Mouse (Mus musculus) liver, embryonic 15.5 days (tissue): ENCODE results near the gene Kcns3. TPM values are rescaled to one million over a fixed set of nuclear protein-coding genes. Genes with fewer than 3 reads are reported as not detected.

Experiments used
- ATAC-seq: fragments of 200-750 bp; cut with Nextera tagmentation; 2 replicates; pipeline ENCODE4 v1.8.0; 2017; ENCODE audit warnings: moderate number of reproducible peaks, mild to moderate bottlenecking, moderate library complexity; ENCODE audit not compliant: insufficient read depth
- H3K27ac ChIP-seq: fragments of 300-500 bp; sonication (generic); replicated peaks from 2 replicates; pipeline ENCODE4 v1.5.1; 2015; ENCODE audit warnings: mild to moderate bottlenecking, inconsistent platforms
- H3K27me3 ChIP-seq: fragments of 300-500 bp; sonication (generic); 2 replicates; pipeline ENCODE4 v1.6.1; 2015; ENCODE audit warnings: mild to moderate bottlenecking, inconsistent platforms
- H3K36me3 ChIP-seq: fragments of 300-500 bp; sonication (generic); replicated peaks from 2 replicates; pipeline ENCODE4 v1.6.1; 2015; ENCODE audit warnings: moderate library complexity, mild to moderate bottlenecking, inconsistent platforms
- H3K4me1 ChIP-seq: fragments of 300-500 bp; sonication (generic); replicated peaks from 2 replicates; pipeline ENCODE4 v1.6.1; 2015; ENCODE audit warnings: inconsistent platforms
- H3K4me2 ChIP-seq: fragments of 300-500 bp; sonication (generic); 2 replicates; pipeline ENCODE4 v1.6.1; 2015; ENCODE audit warnings: moderate library complexity, mild to moderate bottlenecking, inconsistent platforms
- H3K4me3 ChIP-seq: fragments of 300-500 bp; sonication (generic); replicated peaks from 2 replicates; pipeline ENCODE4 v1.5.1; 2015; ENCODE audit warnings: mild to moderate bottlenecking, inconsistent platforms
- H3K9ac ChIP-seq: fragments of 300-500 bp; sonication (generic); 2 replicates; pipeline ENCODE4 v1.6.1; 2015; ENCODE audit warnings: moderate library complexity, mild to moderate bottlenecking, inconsistent platforms
- H3K9me3 ChIP-seq: fragments of 300-500 bp; sonication (generic); replicated peaks from 2 replicates; pipeline ENCODE4 v1.6.1; 2016; ENCODE audit warnings: inconsistent platforms
- WGBS: fragments of 180-500 bp; shearing (Covaris S2); methylation state at CpG from one replicate; pipeline ENCODE4 v1.1.7; 2015; ENCODE audit warnings: mixed read lengths; ENCODE audit not compliant: insufficient replicate concordance; 5-methylcytosine and 5-hydroxymethylcytosine counted together
- polyA plus RNA-seq: library from polyadenylated mRNA; unstranded; fragments of >200 nt; fragmentation: Nextera tagmentation; extraction: Ambion mirVana; gene quantifications from 2 replicates; pipeline ENCODE4 v1.2.1, GENCODE M21; 2015

Kcns3 gene
- polyA plus RNA-seq, 1 experiment from 2014 or later, result 0.07 TPM

GRCm38 (mm10) chr12:11150192-11150935 is 492 bp downstream of the Kcns3 start:
- Histone ChIP-seq H3K27ac (no peak overlapping the region), H3K27me3 (peaks cover 60% of the 10 kb centered on the region), H3K4me2 (peak overlapping the region; percentile 57), H3K9me3 (no peaks in the 10 kb centered on the region), H3K36me3 (no peaks in the 10 kb centered on the region), H3K4me3 (peak overlapping the region; percentile 42), H3K9ac (no peak overlapping the region), H3K4me1 (no peaks in the 10 kb centered on the region)
- no peak for ATAC-seq
- under 1% methylated on average over 66 of the region's 66 CpGs for WGBS

- WGBS, result 1% methylated on average over 41 of the region's 41 CpGs
- Histone ChIP-seq H3K27ac (no peak overlapping the region), H3K9ac (no peak overlapping the region), H3K4me2 (peak overlapping the region; percentile 57), H3K27me3 (peaks cover 60% of the 10 kb centered on the region), H3K36me3 (no peaks in the 10 kb centered on the region), H3K9me3 (no peaks in the 10 kb centered on the region), H3K4me1 (no peaks in the 10 kb centered on the region), H3K4me3 (peak overlapping the region; percentile 42)
- no peak for ATAC-seq
Observed at GRCm38 (mm10) chr12:11149421-11150191, 1.2 kb downstream of the Kcns3 start.

- H3K9ac ChIP-seq, result no peak overlapping the region
- H3K36me3 ChIP-seq, result no peaks in the 10 kb centered on the region
- 3% methylated on average over 14 of the region's 14 CpGs for WGBS
- H3K4me1 ChIP-seq, result no peaks in the 10 kb centered on the region
- peaks cover 60% of the 10 kb centered on the region for H3K27me3 ChIP-seq
- peak overlapping the region; percentile 57 for H3K4me2 ChIP-seq
- peak overlapping the region; percentile 42 for H3K4me3 ChIP-seq
- H3K27ac ChIP-seq, result no peak overlapping the region
- no peak for ATAC-seq
- no peaks in the 10 kb centered on the region for H3K9me3 ChIP-seq
Observed at GRCm38 (mm10) chr12:11149121-11149420, 1.8 kb downstream of the Kcns3 start.

- 38% methylated on average over 1 of the region's 1 CpGs for WGBS
- peaks cover 30% of the 10 kb centered on the region for H3K27me3 ChIP-seq
- no peak for ATAC-seq
Observed at GRCm38 (mm10) chr12:11144894-11145293, 6.0 kb downstream of the Kcns3 start.

DNA sequence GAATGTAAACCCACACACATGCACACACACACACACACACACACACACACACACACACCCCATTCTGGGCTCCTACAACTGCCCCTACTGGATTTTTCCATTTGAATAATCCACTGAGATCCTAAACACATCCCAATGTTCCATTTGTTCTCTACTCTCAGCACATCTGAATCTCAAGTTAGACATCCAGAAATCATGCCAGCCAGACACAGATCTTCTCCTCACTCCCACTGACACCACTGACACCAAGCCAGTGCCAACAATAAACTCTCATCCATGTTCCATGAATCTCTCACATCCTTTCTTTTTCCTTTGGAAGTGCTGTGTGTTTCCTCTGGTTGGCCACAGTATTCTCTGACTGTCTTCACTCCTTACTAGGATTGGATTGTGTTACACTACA is 18.4 kb downstream of the Kcns3 start:
- no peaks in the 10 kb centered on the region for H3K36me3 ChIP-seq
- ATAC-seq, result no peak
- H3K9ac ChIP-seq, result no peak overlapping the region
- H3K4me1 ChIP-seq, result no peaks in the 10 kb centered on the region
- H3K4me3 ChIP-seq, result no peak overlapping the region
- no peaks in the 10 kb centered on the region for H3K27me3 ChIP-seq
- H3K27ac ChIP-seq, result no peak overlapping the region
- H3K9me3 ChIP-seq, result no peaks in the 10 kb centered on the region
- H3K4me2 ChIP-seq, result no peak overlapping the region

More at GRCm38 (mm10) chr12:11144894-11145293, 6.0 kb downstream of the Kcns3 start:
- Histone ChIP-seq H3K9ac (no peak overlapping the region), H3K27ac (no peak overlapping the region), H3K36me3 (no peaks in the 10 kb centered on the region), H3K4me1 (no peaks in the 10 kb centered on the region), H3K9me3 (no peaks in the 10 kb centered on the region), H3K4me3 (no peak overlapping the region), H3K4me2 (no peak overlapping the region)

DNA sequence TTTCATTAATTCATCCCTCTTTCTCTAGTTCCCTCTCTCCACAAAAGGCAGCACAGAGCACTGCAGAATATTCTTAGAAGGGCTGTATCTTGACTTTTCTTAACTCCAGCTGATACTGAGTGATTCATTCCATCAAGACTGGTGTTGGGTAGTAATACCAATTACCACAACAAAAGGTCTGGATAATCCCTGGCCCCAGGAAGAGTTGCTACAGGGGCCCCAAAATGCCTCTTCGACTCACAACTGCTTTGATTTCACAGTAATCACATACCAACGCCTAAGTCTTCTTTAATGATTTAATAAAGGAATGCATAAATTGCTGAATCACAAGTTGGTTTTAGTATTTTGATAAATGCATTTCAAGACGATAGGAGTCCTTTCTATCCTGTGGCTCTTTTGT is 21.7 kb downstream of the Kcns3 start:
- no peaks in the 10 kb centered on the region for H3K36me3 ChIP-seq
- no peaks in the 10 kb centered on the region for H3K27me3 ChIP-seq
- H3K9ac ChIP-seq, result no peak overlapping the region
- no peak for ATAC-seq
- no peak overlapping the region for H3K4me3 ChIP-seq
- H3K4me2 ChIP-seq, result no peak overlapping the region
- no peaks in the 10 kb centered on the region for H3K4me1 ChIP-seq
- no peaks in the 10 kb centered on the region for H3K9me3 ChIP-seq
- 44% methylated on average over 3 of the region's 3 CpGs for WGBS
- H3K27ac ChIP-seq, result no peak overlapping the region

- peak; percentile 70 for ATAC-seq
- Histone ChIP-seq H3K9ac (no peak overlapping the region), H3K36me3 (no peaks in the 10 kb centered on the region), H3K9me3 (no peaks in the 10 kb centered on the region), H3K4me3 (no peak overlapping the region), H3K4me1 (no peaks in the 10 kb centered on the region), H3K27ac (no peak overlapping the region), H3K4me2 (no peak overlapping the region), H3K27me3 (no peaks in the 10 kb centered on the region)
- 21% methylated on average over 5 of the region's 5 CpGs for WGBS
Observed at GRCm38 (mm10) chr12:11126186-11126759, 24.6 kb downstream of the Kcns3 start.

DNA sequence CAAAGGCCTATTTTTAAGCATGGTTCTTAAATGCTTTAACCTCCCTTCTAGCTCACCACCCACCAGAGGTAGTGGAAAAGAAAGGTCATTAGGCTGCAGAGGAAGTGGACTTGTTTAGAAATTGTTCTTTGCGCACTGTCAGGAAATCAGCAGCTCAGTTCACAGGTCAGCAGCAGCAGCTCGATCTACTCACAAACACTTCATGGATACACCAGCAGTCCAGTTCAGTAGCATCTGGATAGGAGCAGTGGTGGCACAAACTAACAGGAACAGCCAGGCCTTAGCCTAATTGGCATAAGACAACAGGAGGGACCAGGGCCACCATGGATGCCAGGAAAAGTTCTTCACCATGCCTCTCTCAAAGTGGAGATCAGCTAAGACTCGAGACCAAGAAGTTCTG is 49.3 kb downstream of the Kcns3 start:
- 53% methylated on average over 3 of the region's 3 CpGs for WGBS
- H3K4me2 ChIP-seq, result no peak overlapping the region
- ATAC-seq, result no peak
- H3K9ac ChIP-seq, result no peak overlapping the region
- H3K36me3 ChIP-seq, result no peaks in the 10 kb centered on the region
- H3K4me3 ChIP-seq, result no peak overlapping the region
- no peaks in the 10 kb centered on the region for H3K4me1 ChIP-seq
- no peak overlapping the region for H3K27ac ChIP-seq
- no peaks in the 10 kb centered on the region for H3K27me3 ChIP-seq
- H3K9me3 ChIP-seq, result no peaks in the 10 kb centered on the region

GRCm38 (mm10) chr12:11088626-11089372 is 62.1 kb downstream of the Kcns3 start:
- H3K9me3 ChIP-seq, result no peaks in the 10 kb centered on the region
- WGBS, result 28% methylated on average over 5 of the region's 5 CpGs

GRCm38 (mm10) chr12:11086866-11087265 is 64.0 kb downstream of the Kcns3 start:
- ATAC-seq, result no peak
- H3K9ac ChIP-seq, result no peak overlapping the region
- no peak overlapping the region for H3K4me3 ChIP-seq
- WGBS, result 60% methylated on average over 5 of the region's 5 CpGs
- no peak overlapping the region for H3K27ac ChIP-seq
- H3K36me3 ChIP-seq, result no peaks in the 10 kb centered on the region
- no peaks in the 10 kb centered on the region for H3K27me3 ChIP-seq
- H3K4me2 ChIP-seq, result no peak overlapping the region
- no peaks in the 10 kb centered on the region for H3K4me1 ChIP-seq
- no peaks in the 10 kb centered on the region for H3K9me3 ChIP-seq

More at GRCm38 (mm10) chr12:11088626-11089372, 62.1 kb downstream of the Kcns3 start:
- Histone ChIP-seq H3K4me3 (no peak overlapping the region), H3K27ac (no peak overlapping the region), H3K4me1 (no peaks in the 10 kb centered on the region), H3K4me2 (no peak overlapping the region), H3K27me3 (no peaks in the 10 kb centered on the region), H3K9ac (no peak overlapping the region), H3K36me3 (no peaks in the 10 kb centered on the region)
- ATAC-seq, result no peak

- no peak overlapping the region for H3K4me2 ChIP-seq
- no peak for ATAC-seq
- no peaks in the 10 kb centered on the region for H3K9me3 ChIP-seq
- WGBS, result 55% methylated on average over 2 of the region's 2 CpGs
- H3K27ac ChIP-seq, result no peak overlapping the region
- H3K4me1 ChIP-seq, result no peaks in the 10 kb centered on the region
- no peak overlapping the region for H3K4me3 ChIP-seq
- H3K36me3 ChIP-seq, result no peaks in the 10 kb centered on the region
- no peaks in the 10 kb centered on the region for H3K27me3 ChIP-seq
- no peak overlapping the region for H3K9ac ChIP-seq
Observed at GRCm38 (mm10) chr12:11071079-11071478, 79.8 kb downstream of the Kcns3 start.
